Mouse (Mus musculus) stomach, embryonic 16.5 days (tissue): ENCODE data around the gene Abhd2. TPM values are rescaled to one million over a fixed set of nuclear protein-coding genes. Genes with fewer than 3 reads are reported as not detected.

ENCODE experiments used
- ATAC-seq: fragments of 200-750 bp; cut with Nextera tagmentation; 2 replicates; pipeline ENCODE4 v1.8.0; 2017; ENCODE audit warnings: moderate number of reproducible peaks, moderate TSS enrichment; ENCODE audit not compliant: insufficient read depth, low FRiP score
- H3K27ac ChIP-seq: fragments of 300-500 bp; sonication (generic); 2 replicates; pipeline ENCODE4 v1.5.1; 2014; ENCODE audit warnings: low read length
- H3K27me3 ChIP-seq: fragments of 300-500 bp; sonication (generic); 2 replicates; pipeline ENCODE4 v1.6.1; 2014; ENCODE audit warnings: low read length, control low read depth, mixed read lengths; ENCODE audit not compliant: control insufficient read depth, insufficient read depth
- H3K36me3 ChIP-seq: fragments of 300-500 bp; sonication (generic); 2 replicates; pipeline ENCODE4 v1.6.1; 2014; ENCODE audit warnings: low read length; ENCODE audit not compliant: control insufficient read depth, insufficient read depth
- H3K4me1 ChIP-seq: fragments of 300-500 bp; sonication (generic); 2 replicates; pipeline ENCODE4 v1.6.1; 2014; ENCODE audit warnings: low read length, control low read depth, mixed read lengths; ENCODE audit not compliant: control insufficient read depth, insufficient read depth
- H3K4me2 ChIP-seq: fragments of 300-500 bp; sonication (generic); 2 replicates; pipeline ENCODE4 v1.6.1; 2014; ENCODE audit warnings: low read depth, low read length, mixed read lengths
- H3K4me3 ChIP-seq: fragments of 300-500 bp; sonication (generic); replicated peaks from 2 replicates; pipeline ENCODE4 v1.5.1; 2014; ENCODE audit warnings: mild to moderate bottlenecking, low read length
- H3K9ac ChIP-seq: fragments of 300-500 bp; sonication (generic); 2 replicates; pipeline ENCODE4 v1.6.1; 2014; ENCODE audit warnings: low read length
- H3K9me3 ChIP-seq: fragments of 300-500 bp; sonication (generic); replicated peaks from 2 replicates; pipeline ENCODE4 v1.6.1; 2016; ENCODE audit warnings: low read length, control low read depth; ENCODE audit not compliant: control insufficient read depth
- WGBS: fragments of 180-500 bp; shearing (Covaris S2); extraction: QIAGEN DNeasy Blood & Tissue Kit; methylation state at CpG from one replicate; pipeline ENCODE4 v1.1.7; 2014; 5-methylcytosine and 5-hydroxymethylcytosine counted together
- polyA plus RNA-seq: library from polyadenylated mRNA; unstranded; fragments of >200 nt; fragmentation: Nextera tagmentation; extraction: Ambion mirVana; gene quantifications from 2 replicates; pipeline ENCODE4 v1.2.1, GENCODE M21; 2015

The Abhd2 gene
- polyA plus RNA-seq, 1 experiment from 2014 or later = 13.8 TPM

DNA sequence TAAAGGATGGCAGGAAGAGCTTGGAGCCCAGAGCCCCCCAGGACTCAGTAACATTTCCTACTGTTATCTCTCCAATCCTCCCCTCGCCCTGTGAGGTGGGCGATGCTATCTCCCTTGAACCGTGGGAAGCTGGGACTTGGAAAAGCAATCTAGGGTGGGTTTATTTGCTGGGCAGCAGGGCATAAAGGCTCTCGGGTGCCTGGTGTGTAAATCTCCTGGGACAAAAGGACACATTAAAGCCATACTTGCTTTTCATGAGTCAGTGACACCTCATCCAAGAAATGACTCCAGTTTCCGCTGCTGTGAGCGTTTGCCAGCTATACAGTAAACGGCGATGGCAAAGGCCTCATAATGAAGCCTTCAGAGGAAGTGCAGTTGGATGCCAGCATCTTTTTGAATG, 50.9 kb downstream of the Abhd2 start:
- peaks cover 10% of the 10 kb centered on the region; the same call in 1 of the 2 replicates for H3K36me3 ChIP-seq
- 63% methylated on average over 8 of the region's 8 CpGs for WGBS
- no peak for ATAC-seq
- no peaks in the 10 kb centered on the region for H3K4me1 ChIP-seq
- H3K27me3 ChIP-seq = no peaks in the 10 kb centered on the region
- peak overlapping the region; percentile 26 for H3K27ac ChIP-seq
- no peak overlapping the region for H3K4me3 ChIP-seq
- no peaks in the 10 kb centered on the region for H3K9me3 ChIP-seq
- no peak overlapping the region for H3K9ac ChIP-seq
- H3K4me2 ChIP-seq = no peak overlapping the region

- H3K9ac ChIP-seq = no peak overlapping the region
- H3K36me3 ChIP-seq = peaks cover 10% of the 10 kb centered on the region; the same call in 1 of the 2 replicates
- no peak overlapping the region for H3K4me2 ChIP-seq
- no peak overlapping the region for H3K4me3 ChIP-seq
- no peaks in the 10 kb centered on the region for H3K27me3 ChIP-seq
- no peaks in the 10 kb centered on the region for H3K9me3 ChIP-seq
- no peaks in the 10 kb centered on the region for H3K4me1 ChIP-seq
- H3K27ac ChIP-seq = peak overlapping the region; percentile 1; the same call in 1 of the 2 replicates
- no peak for ATAC-seq
- WGBS = 91% methylated on average over 5 of the region's 5 CpGs
Measured at GRCm38 (mm10) chr7:79328769-79329168, 55.8 kb downstream of the Abhd2 start.

- Histone ChIP-seq H3K4me3 (no peak overlapping the region), H3K27ac (no peak overlapping the region), H3K4me2 (no peak overlapping the region), H3K9ac (no peak overlapping the region), H3K27me3 (no peaks in the 10 kb centered on the region), H3K36me3 (0 out of 2 replicates have a peak, but pooled peaks cover 3% of the 10 kb centered on the region), H3K4me1 (no peaks in the 10 kb centered on the region), H3K9me3 (no peaks in the 10 kb centered on the region)
- 74% methylated on average over 10 of the region's 10 CpGs for WGBS
- no peak for ATAC-seq
Measured at GRCm38 (mm10) chr7:79331197-79331596, 58.2 kb downstream of the Abhd2 start.

DNA sequence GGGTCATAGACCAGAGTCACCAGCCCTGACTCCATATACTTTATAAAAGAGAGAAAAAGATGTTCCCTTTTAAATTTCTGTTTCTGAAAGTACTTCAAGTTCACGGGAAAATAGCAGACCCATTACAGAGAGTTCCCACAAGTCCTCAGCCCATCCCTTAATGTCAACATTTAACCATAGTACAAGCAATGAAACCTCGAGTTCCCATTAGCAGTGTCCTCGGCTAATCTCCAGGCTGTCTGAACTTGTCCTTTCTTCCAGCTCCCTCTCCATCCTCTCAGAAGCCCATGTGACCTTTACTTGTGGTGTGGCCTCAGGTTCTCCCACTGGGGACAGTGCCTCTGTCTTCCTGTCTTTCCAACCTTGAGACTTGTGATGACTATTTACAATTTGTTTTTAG, 60.4 kb downstream of the Abhd2 start:
- no peaks in the 10 kb centered on the region for H3K36me3 ChIP-seq
- no peaks in the 10 kb centered on the region for H3K9me3 ChIP-seq
- peak; percentile 47 for ATAC-seq
- no peaks in the 10 kb centered on the region for H3K4me1 ChIP-seq
- WGBS = 37% methylated on average over 3 of the region's 3 CpGs
- no peak overlapping the region for H3K9ac ChIP-seq
- H3K4me3 ChIP-seq = no peak overlapping the region
- no peaks in the 10 kb centered on the region for H3K27me3 ChIP-seq
- H3K27ac ChIP-seq = peak overlapping the region; percentile 68
- no peak overlapping the region for H3K4me2 ChIP-seq

GRCm38 (mm10) chr7:79336362-79336910, 63.4 kb downstream of the Abhd2 start:
- ATAC-seq = peak; percentile 25; the same call in 1 of the 2 replicates

GRCm38 (mm10) chr7:79345902-79346301, 72.9 kb downstream of the Abhd2 start:
- WGBS = 51% methylated on average over 4 of the region's 4 CpGs
- Histone ChIP-seq H3K4me3 (no peak overlapping the region), H3K36me3 (0 out of 2 replicates have a peak, but pooled peaks cover 3% of the 10 kb centered on the region), H3K4me1 (no peaks in the 10 kb centered on the region; the same call in 1 of the 2 replicates), H3K4me2 (no peak overlapping the region), H3K27me3 (no peaks in the 10 kb centered on the region), H3K9me3 (no peaks in the 10 kb centered on the region), H3K27ac (no peak overlapping the region), H3K9ac (no peak overlapping the region)
- no peak for ATAC-seq

More at GRCm38 (mm10) chr7:79336362-79336910, 63.4 kb downstream of the Abhd2 start:
- H3K4me3 ChIP-seq = no peak overlapping the region
- peak overlapping the region; percentile 68 for H3K27ac ChIP-seq
- no peaks in the 10 kb centered on the region for H3K27me3 ChIP-seq
- no peaks in the 10 kb centered on the region for H3K9me3 ChIP-seq
- no peak overlapping the region for H3K9ac ChIP-seq
- WGBS = 78% methylated on average over 8 of the region's 8 CpGs
- no peaks in the 10 kb centered on the region for H3K36me3 ChIP-seq
- no peaks in the 10 kb centered on the region for H3K4me1 ChIP-seq
- H3K4me2 ChIP-seq = no peak overlapping the region

DNA sequence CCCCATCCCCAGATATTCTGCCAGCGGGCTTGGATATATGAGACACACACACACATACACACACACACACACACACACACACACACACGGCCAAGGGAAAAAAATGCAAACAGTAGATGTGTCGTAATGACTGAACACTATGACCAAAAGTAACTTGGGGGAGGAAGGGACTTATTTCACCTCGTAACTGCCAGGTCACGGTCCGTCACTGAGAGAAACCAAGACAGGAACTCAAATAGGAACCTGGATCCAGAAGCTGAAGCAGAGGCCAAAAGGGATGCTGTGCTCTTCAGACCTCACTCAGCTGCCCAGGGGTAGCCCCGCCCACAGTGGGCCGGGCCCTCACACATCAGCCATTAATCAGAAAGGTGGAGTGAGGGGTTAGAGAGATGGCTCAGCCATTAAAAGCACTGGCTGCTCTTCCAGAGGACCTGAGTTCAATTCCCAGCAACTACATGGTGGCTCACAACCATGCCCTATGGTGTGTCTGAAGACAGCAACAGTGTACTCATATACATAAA, 73.6 kb downstream of the Abhd2 start:
- ATAC-seq = no peak
- no peak overlapping the region for H3K4me2 ChIP-seq
- WGBS = 71% methylated on average over 8 of the region's 8 CpGs
- no peaks in the 10 kb centered on the region for H3K27me3 ChIP-seq
- no peak overlapping the region for H3K27ac ChIP-seq
- H3K36me3 ChIP-seq = 0 out of 2 replicates have a peak, but pooled peaks cover 3% of the 10 kb centered on the region
- no peak overlapping the region for H3K4me3 ChIP-seq
- no peak overlapping the region for H3K9ac ChIP-seq
- no peaks in the 10 kb centered on the region; the same call in 1 of the 2 replicates for H3K4me1 ChIP-seq
- no peaks in the 10 kb centered on the region for H3K9me3 ChIP-seq

DNA sequence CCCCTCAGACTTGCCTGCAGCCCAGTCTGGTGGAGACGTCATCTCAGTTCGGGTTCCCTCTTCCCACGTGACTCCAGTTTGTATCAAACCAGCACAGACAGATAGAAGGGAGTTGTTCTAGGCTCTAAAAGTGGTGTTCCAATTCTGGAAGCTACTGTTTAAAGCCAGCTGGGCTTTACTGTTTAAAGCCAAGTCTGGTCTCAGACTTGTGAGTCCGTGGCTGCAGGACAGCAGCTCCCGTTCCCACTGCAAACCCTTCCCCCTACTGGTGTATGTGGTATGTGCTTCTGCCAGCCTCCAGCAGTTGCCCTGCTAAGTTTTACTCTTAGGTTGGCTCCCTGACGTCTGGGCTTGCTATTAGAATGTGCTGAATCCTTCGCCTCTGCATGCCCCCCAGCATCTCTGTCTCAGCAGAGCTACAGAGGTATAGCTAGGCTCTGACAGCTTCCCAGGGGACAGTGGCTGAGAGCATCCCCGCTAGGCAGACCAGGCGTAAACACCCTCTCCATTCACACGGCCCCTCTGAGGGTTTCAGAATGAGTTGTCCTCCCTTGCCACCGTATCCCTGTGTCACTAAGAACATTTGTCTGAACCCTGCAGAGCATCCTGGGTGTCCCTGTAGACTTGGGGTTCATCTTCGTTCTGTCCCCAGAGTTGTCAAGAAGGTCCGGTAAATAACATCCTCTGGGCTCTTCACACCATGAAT, 74.3 kb downstream of the Abhd2 start:
- Histone ChIP-seq H3K27me3 (no peaks in the 10 kb centered on the region), H3K27ac (no peak overlapping the region), H3K9me3 (no peaks in the 10 kb centered on the region), H3K36me3 (0 out of 2 replicates have a peak, but pooled peaks cover 3% of the 10 kb centered on the region), H3K4me2 (no peak overlapping the region), H3K4me1 (no peaks in the 10 kb centered on the region; the same call in 1 of the 2 replicates), H3K4me3 (no peak overlapping the region), H3K9ac (no peak overlapping the region)
- no peak for ATAC-seq
- 76% methylated on average over 13 of the region's 13 CpGs for WGBS

GRCm38 (mm10) chr7:79348816-79349215, 75.8 kb downstream of the Abhd2 start:
- no peak for ATAC-seq
- 90% methylated on average over 8 of the region's 8 CpGs for WGBS
- no peak overlapping the region for H3K4me2 ChIP-seq
- H3K4me3 ChIP-seq = no peak overlapping the region
- no peaks in the 10 kb centered on the region; the same call in 1 of the 2 replicates for H3K4me1 ChIP-seq
- H3K27me3 ChIP-seq = no peaks in the 10 kb centered on the region
- H3K9ac ChIP-seq = no peak overlapping the region
- no peak overlapping the region for H3K27ac ChIP-seq
- H3K36me3 ChIP-seq = 0 out of 2 replicates have a peak, but pooled peaks cover under 1% of the 10 kb centered on the region
- H3K9me3 ChIP-seq = no peaks in the 10 kb centered on the region
